Mouse (Mus musculus) embryonic stem cell, embryonic (primary cell): ENCODE measurements at regions not wholly inside any gene's neighbourhood (a gene's known extent, or its start where the extent isn't known, plus 50 kb on each side); places are given as distances from the start of the nearest gene placed in this dataset.

ENCODE experiments used
- CTCF ChIA-PET, 4 experiments: fragments of 300-600 bp in 2 of 4; fragments of 350-600 bp in 2 of 4; sonication (Branson Sonifier 250); formaldehyde crosslinking; loops; one replicate each; lab custom pipeline; 2022; ENCODE audit warnings: inconsistent platforms in 2 of 4; lab: Charles Lee
- POLR2A ChIA-PET, 4 experiments: fragments of 300-600 bp in 2 of 4; fragments of 350-600 bp in 2 of 4; sonication (Branson Sonifier 250); formaldehyde crosslinking; loops; one replicate each; lab custom pipeline; 2022; ENCODE audit warnings: antibody characterized with exemption in 4 of 4, inconsistent platforms in 1 of 4; lab: Charles Lee

GRCm38 (mm10) chr7:74924156-74924555, 369.6 kb upstream of the Slco3a1 start:
- ChIA-PET POLR2A (interaction anchor here in 1 of 4 experiments (0.5 kb wide), 1 partner anchor 172 kb away, joined by 3 read pairs; no protein-coding TSS in a partner anchor), CTCF (no interaction called here)

- ChIA-PET CTCF (no interaction called here), POLR2A (interaction anchor here in 1 of 4 experiments (0.7 kb wide), 1 partner anchor 103 kb away, joined by 3 read pairs; no protein-coding TSS in a partner anchor)
Measured at GRCm38 (mm10) chr7:74908311-74908962, 353.9 kb upstream of the Slco3a1 start.

- ChIA-PET POLR2A (interaction anchor here in 1 of 4 experiments (0.7 kb wide), 1 partner anchor 102 kb away, joined by 3 read pairs; no protein-coding TSS in a partner anchor), CTCF (no interaction called here)
Measured at GRCm38 (mm10) chr7:74907391-74907790, 352.8 kb upstream of the Slco3a1 start.

- POLR2A ChIA-PET, result no interaction called here
- CTCF ChIA-PET, result no interaction called here
Measured at GRCm38 (mm10) chr7:74877466-74877865, 322.9 kb upstream of the Slco3a1 start.

- ChIA-PET CTCF (no interaction called here), POLR2A (no interaction called here)
Measured at GRCm38 (mm10) chr7:74876667-74877066, 322.1 kb upstream of the Slco3a1 start.

GRCm38 (mm10) chr7:74870250-74870649, 315.7 kb upstream of the Slco3a1 start:
- POLR2A ChIA-PET, result no interaction called here
- CTCF ChIA-PET, result no interaction called here

- ChIA-PET POLR2A (no interaction called here), CTCF (no interaction called here)
Measured at GRCm38 (mm10) chr7:74862727-74863126, 308.1 kb upstream of the Slco3a1 start.

GRCm38 (mm10) chr7:74844306-74844929, 289.8 kb upstream of the Slco3a1 start:
- POLR2A ChIA-PET, result no interaction called here
- CTCF ChIA-PET, result no interaction called here

- POLR2A ChIA-PET, result no interaction called here
- CTCF ChIA-PET, result no interaction called here
Measured at GRCm38 (mm10) chr7:74823286-74823685, 268.7 kb upstream of the Slco3a1 start.

GRCm38 (mm10) chr7:74793241-74793640, 238.7 kb upstream of the Slco3a1 start:
- CTCF ChIA-PET, result no interaction called here
- POLR2A ChIA-PET, result no interaction called here

- POLR2A ChIA-PET, result no interaction called here
- CTCF ChIA-PET, result no interaction called here
Measured at GRCm38 (mm10) chr7:74788696-74789095, 234.1 kb upstream of the Slco3a1 start.

GRCm38 (mm10) chr7:74771435-74772406, 217.1 kb upstream of the Slco3a1 start:
- ChIA-PET CTCF (no interaction called here), POLR2A (interaction anchor here in 1 of 4 experiments (0.8 to 1.0 kb wide), 2 partner anchors 13 to 15 kb away, joined by 3 read pairs; no protein-coding TSS in a partner anchor)

- CTCF ChIA-PET, result no interaction called here
- POLR2A ChIA-PET, result no interaction called here
Measured at GRCm38 (mm10) chr7:74766550-74766949, 212.0 kb upstream of the Slco3a1 start.

- ChIA-PET POLR2A (no interaction called here), CTCF (no interaction called here)
Measured at GRCm38 (mm10) chr7:74757469-74757868, 202.9 kb upstream of the Slco3a1 start.

GRCm38 (mm10) chr7:74747704-74748103, 193.1 kb upstream of the Slco3a1 start:
- ChIA-PET POLR2A (interaction anchor here in 1 of 4 experiments (0.6 kb wide), 1 partner anchor 391 kb away, joined by 8 read pairs; no protein-coding TSS in a partner anchor), CTCF (no interaction called here)

GRCm38 (mm10) chr7:74734941-74735340, 180.4 kb upstream of the Slco3a1 start:
- ChIA-PET CTCF (no interaction called here), POLR2A (no interaction called here)

GRCm38 (mm10) chr7:74726324-74726991, 171.9 kb upstream of the Slco3a1 start:
- POLR2A ChIA-PET, result no interaction called here
- CTCF ChIA-PET, result no interaction called here

GRCm38 (mm10) chr7:74719321-74719720, 164.7 kb upstream of the Slco3a1 start:
- CTCF ChIA-PET, result interaction anchor here in 2 of 4 experiments (0.6 to 0.7 kb wide), 2 partner anchors 160 to 351 kb away, joined by 3 to 4 read pairs; no protein-coding TSS in a partner anchor
- POLR2A ChIA-PET, result no interaction called here

GRCm38 (mm10) chr7:74709993-74710581, 155.5 kb upstream of the Slco3a1 start:
- ChIA-PET CTCF (interaction anchor here in 1 of 4 experiments (0.6 kb wide), 1 partner anchor 223 kb away, joined by 3 read pairs; no protein-coding TSS in a partner anchor), POLR2A (no interaction called here)
